Mouse (Mus musculus) heart, postnatal 10 days (tissue): ENCODE data around the gene Slc6a9. TPM values are rescaled to one million over a fixed set of nuclear protein-coding genes. Genes with fewer than 3 reads are reported as not detected.
A peak's percentile ranks its signal among the peaks of the same experiment; 100 is the strongest.

Source experiments
- DNase-seq, 2 experiments: peaks; one replicate each; pipeline ENCODE4 v3.0.0; 2021
- intact Hi-C: fragments of 180-260 bp; cut with DNase I; formaldehyde crosslinking; loops from one replicate; pipeline ENCODE4 v1.15.1; 2025
- total RNA-seq, 2 experiments: library from RNA; stranded (reverse); gene quantifications; 2 replicates each; pipeline ENCODE4 v1.2.3; 2021

Slc6a9 gene
- total RNA-seq, 2 experiments from 2014 or later, result 5.0 to 5.5 TPM

DNA sequence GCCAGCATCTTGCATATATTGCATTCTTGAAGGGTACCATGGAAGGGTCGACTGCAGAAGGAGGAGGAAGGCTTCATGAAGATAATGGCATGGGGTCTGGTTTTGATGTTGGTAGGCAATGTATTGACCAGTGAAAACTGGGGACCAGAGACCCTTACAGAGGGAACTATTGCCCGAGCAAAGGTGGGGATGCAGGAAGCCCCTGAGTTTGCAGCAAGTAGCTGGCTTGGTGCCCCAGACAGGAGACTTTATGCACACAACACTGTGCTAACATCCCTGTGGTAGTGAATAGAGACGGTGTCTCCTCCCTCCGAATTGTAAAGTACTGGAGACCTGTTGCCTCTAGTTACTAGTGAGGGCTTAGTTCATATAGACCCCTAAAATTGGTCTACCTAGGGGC lies 3.0 kb downstream of the Slc6a9 start:
- no peak for DNase-seq
- intact Hi-C loops, result no loop called here

GRCm38 (mm10) chr4:117839366-117839765 lies 5.1 kb downstream of the Slc6a9 start:
- DNase-seq, result no peak
- intact Hi-C loops, result no loop called here

DNA sequence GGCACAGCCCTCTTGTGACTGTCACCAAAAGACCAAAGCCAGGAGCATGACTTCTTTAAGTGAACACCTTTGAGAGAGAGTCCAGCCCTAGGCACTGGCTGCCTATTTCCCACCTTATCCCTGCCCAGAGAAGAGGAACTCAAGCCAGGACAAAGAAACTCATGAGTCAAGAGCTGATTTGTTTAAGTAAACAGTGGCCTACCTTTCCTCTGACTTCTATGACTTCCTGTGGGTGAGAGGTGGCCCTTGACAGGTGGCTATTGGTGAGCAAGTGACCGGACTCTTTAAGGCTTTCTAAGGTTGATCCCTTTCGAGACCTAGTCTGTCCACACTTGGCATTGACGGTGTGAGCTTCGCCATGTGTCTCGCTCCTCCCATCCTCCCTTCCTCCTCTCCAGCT lies 6.5 kb downstream of the Slc6a9 start:
- intact Hi-C loops, result no loop called here
- no peak for DNase-seq

DNA sequence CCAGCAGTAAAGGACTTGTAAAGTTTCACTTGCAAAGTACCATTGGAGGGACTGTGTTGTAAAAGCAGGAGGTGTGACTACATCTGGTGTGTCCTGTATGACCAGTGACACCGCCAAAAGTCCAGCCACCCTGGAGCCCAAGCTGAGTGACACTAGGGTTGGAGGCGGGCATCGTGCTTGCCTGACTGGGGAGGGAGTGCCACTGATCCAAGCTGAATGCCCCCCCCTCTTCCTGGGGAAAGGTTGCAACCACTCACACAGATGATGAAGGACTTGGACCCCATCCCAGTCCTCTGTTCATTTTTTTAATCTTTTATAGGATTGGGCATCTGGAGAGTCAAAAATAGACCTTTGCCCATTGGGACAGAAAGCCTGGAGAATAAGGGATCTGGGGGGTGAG lies 7.3 kb downstream of the Slc6a9 start:
- intact Hi-C loops, result no loop called here
- no peak for DNase-seq

DNA sequence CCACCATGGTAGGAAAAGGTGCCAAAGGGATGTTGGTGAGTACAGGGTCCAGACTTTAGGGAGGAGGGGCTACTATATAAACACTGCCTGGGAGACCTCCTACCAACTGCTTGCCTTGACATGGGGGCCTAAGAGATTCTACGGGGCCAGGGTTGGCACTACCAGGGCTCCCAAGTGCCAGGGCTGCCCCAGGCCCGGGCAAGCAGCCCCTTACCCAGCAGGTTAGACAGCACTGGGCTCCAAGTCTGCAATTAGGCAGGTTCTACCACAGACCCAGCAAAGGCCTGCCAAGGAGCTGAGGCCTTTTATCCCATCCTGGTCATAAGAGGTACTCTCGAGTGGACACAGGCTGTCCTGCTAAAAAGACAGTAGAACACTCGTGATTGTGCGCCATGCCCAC lies 8.8 kb downstream of the Slc6a9 start:
- DNase-seq, result no peak
- intact Hi-C loops, result no loop called here

GRCm38 (mm10) chr4:117844467-117844866 lies 10.2 kb downstream of the Slc6a9 start:
- intact Hi-C loops, result no loop called here
- DNase-seq, result no peak

- no peak for DNase-seq
- intact Hi-C loops, result no loop called here
Measured at GRCm38 (mm10) chr4:117845316-117845715, 11.0 kb downstream of the Slc6a9 start.

GRCm38 (mm10) chr4:117846261-117846660 lies 12.0 kb downstream of the Slc6a9 start:
- no peak for DNase-seq
- intact Hi-C loops, result no loop called here

GRCm38 (mm10) chr4:117847011-117847410 lies 12.7 kb downstream of the Slc6a9 start:
- no peak for DNase-seq
- intact Hi-C loops, result no loop called here

DNA sequence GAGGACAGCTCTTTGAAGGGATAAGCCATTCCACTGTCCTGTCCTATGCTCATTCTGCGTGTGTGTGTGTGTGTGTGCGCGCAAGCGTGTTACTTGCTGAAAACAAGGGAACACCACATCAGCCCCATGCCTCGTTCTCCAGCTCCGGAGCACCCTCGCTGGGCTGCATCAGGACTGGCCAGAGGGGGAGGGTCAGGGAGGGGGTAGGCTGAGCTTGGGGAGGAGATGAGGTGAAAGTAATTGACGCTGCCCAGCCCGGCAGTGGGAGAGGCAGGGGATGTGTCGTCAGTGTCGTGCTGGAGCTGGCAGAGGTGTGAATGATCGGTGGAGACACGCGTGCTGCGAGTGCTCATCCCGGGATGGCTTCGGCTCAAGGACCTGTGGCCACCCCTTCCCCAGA lies 14.8 kb downstream of the Slc6a9 start:
- no peak for DNase-seq

GRCm38 (mm10) chr4:117849506-117849905 lies 15.2 kb downstream of the Slc6a9 start:
- no peak for DNase-seq
- intact Hi-C loops, result no loop called here

More for the DNA sequence above, 14.8 kb downstream of the Slc6a9 start:
- intact Hi-C loops, result no loop called here

- intact Hi-C loops, result no loop called here
- DNase-seq, result no peak
Measured at GRCm38 (mm10) chr4:117850176-117850575, 15.9 kb downstream of the Slc6a9 start.

GRCm38 (mm10) chr4:117850871-117851270 lies 16.6 kb downstream of the Slc6a9 start:
- peak; percentile 61 for DNase-seq
- intact Hi-C loops, result no loop called here

GRCm38 (mm10) chr4:117852152-117852868 lies 18.0 kb downstream of the Slc6a9 start:
- intact Hi-C loops, result no loop called here
- DNase-seq, result no peak

DNA sequence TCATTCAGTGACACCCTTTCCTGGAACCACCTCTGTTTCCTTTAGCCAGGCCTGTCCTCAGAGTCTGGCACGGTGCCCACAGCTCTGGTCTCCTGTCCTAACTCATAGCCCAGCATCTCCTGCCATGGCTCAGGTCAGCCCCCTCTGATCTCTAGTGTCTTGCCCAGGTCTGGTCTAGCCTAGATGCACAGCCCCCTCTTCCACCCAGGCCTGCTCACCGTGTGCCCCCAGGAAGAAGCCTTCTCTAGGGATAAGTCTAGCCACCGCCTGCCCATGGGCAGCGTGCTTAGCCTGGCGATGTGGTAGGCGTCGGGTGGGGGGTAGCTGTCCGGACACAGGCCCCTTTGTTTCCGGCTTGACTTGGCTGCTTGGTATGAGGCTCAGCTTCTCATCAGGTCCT lies 20.8 kb downstream of the Slc6a9 start:
- DNase-seq, result no peak

DNA sequence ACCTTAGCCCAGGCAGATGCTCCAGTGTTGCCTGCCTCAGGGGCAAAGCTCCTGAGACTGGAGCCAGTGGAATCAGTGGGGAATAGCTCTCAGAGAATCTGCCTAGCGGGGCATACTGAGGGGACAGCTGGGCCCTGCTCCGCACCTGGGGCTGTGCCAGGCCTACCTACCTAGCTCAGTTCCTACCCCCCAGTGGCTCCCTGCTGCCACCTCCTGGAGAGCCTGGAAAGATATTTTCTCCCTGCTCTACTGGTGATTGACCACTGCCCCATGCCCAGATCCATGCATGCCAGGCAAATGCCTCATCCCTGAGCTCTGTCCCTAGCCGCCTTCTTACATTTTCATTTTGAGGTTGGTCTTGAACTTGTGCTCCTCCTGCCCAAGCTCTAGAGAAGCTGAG lies 24.5 kb downstream of the Slc6a9 start:
- intact Hi-C loops, result loop anchor here (2.0 kb wide), 1 partner anchor 30 kb away; no protein-coding TSS in a partner anchor
- DNase-seq, result peak; percentile 51 to 75

More for the DNA sequence above, 20.8 kb downstream of the Slc6a9 start:
- intact Hi-C loops, result no loop called here

- intact Hi-C loops, result loop anchor here (10.0 kb wide), 1 partner anchor 156 kb away; no protein-coding TSS in a partner anchor
- DNase-seq, result no peak
Measured at GRCm38 (mm10) chr4:117860570-117860969, 26.3 kb downstream of the Slc6a9 start.

GRCm38 (mm10) chr4:117862823-117863222 lies 28.5 kb downstream of the Slc6a9 start:
- DNase-seq, result peak in 1 of 2 experiments; percentile 36
- intact Hi-C loops, result loop anchor here (10.0 kb wide), 1 partner anchor 158 kb away; no protein-coding TSS in a partner anchor

GRCm38 (mm10) chr4:117866083-117866482 lies 31.8 kb downstream of the Slc6a9 start:
- intact Hi-C loops, result loop anchor here (1.0 to 10.0 kb wide), 2 partner anchors 161 to 219 kb away; no protein-coding TSS in a partner anchor
- peak; percentile 79 to 81 for DNase-seq

DNA sequence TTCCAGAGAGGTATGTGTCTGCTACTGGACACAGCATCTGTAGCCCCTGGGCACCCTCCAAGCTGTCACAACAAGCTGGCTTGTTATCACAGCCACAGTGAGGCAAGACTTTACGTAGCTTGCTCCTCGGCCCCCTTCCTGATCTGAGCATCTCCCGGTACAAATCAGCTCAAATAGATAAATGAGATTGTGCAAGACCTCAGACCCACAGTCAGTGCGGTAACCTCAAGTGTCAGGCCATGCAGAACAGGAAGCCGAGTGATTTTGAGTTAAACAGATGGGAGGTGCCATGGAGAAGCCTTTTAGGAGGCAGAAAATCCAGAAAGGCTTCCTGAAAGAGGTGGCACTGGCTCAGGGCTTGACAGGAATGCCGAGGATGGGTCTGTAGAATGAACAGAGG lies 32.7 kb downstream of the Slc6a9 start:
- intact Hi-C loops, result loop anchor here (1.0 to 10.0 kb wide), 2 partner anchors 162 to 218 kb away; no protein-coding TSS in a partner anchor
- no peak for DNase-seq

GRCm38 (mm10) chr4:117867823-117868222 lies 33.5 kb downstream of the Slc6a9 start:
- intact Hi-C loops, result loop anchor here (1.0 to 10.0 kb wide), 2 partner anchors 39 to 163 kb away; no protein-coding TSS in a partner anchor
- peak; percentile 67 to 78 for DNase-seq

- intact Hi-C loops, result loop anchor here (10.0 kb wide), 1 partner anchor 165 kb away; no protein-coding TSS in a partner anchor
- no peak for DNase-seq
Measured at GRCm38 (mm10) chr4:117869317-117869716, 35.0 kb downstream of the Slc6a9 start.
